Mouse (Mus musculus) heart, adult 2 months (tissue): ENCODE measurements around the gene Med15.

Experiments used
- CTCF ChIP-seq: fragments of 200-600 bp; IDR thresholded peaks from 2 replicates; pipeline ENCODE4 v1.8.1; 2022; ENCODE audit warnings: antibody characterized with exemption, mild to moderate bottlenecking, moderate library complexity
- EP300 ChIP-seq: fragments of 200-500 bp; IDR thresholded peaks from 2 replicates; pipeline ENCODE4 v1.6.1; 2011; ENCODE audit warnings: low read depth, low read length, control low read depth; ENCODE audit not compliant: insufficient read depth
- POLR2A ChIP-seq: fragments of 200-500 bp; IDR thresholded peaks from 2 replicates; pipeline ENCODE4 v1.6.1; 2011; ENCODE audit warnings: mild to moderate bottlenecking, low read depth, low read length, control low read depth; ENCODE audit not compliant: insufficient read depth

DNA sequence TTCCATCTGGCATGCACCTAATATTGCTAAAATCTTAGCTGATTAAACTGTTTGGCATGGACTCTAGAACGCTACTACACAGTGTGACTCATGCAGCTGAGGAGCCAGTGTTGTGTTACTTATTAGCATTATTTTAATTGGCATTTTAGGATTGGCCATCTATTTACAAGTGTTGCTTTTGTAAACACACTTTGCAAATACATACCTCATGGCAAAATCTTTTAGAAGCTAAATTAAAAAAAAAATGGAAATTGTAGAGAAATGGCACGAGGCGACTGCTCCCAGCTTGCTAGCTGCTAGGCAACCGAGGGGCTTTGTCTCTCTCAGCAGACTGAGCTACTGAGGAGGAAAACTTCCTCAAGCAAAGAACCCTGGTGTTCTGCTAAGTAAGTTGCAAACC lies 127.8 kb downstream of the Med15 start:
- TF ChIP-seq CTCF (no peak), EP300 (no peak), POLR2A (no peak)
